Mouse (Mus musculus) left cerebral cortex, postnatal 14 days (tissue): ENCODE results near the gene Lce1a1. TPM values are rescaled to one million over a fixed set of nuclear protein-coding genes. Genes with fewer than 3 reads are reported as not detected.

Experiments
- total RNA-seq, 2 experiments: library from RNA; stranded (reverse); gene quantifications; 2 replicates each; pipeline ENCODE4 v1.2.3; 2021

Gene Lce1a1
- total RNA-seq, 2 experiments from 2014 or later: not detected

Other genes starting within 250 kb of the Lce1a1 start
- not detected for gene Sprr2i, start 240.3 kb downstream of the Lce1a1 start, total RNA-seq
- gene Sprr2j-ps, start 230.2 kb downstream of the Lce1a1 start, total RNA-seq: not detected
- 1 to 10 TPM; 1.4 to 3.5 TPM for gene Gm9774, start 218.9 kb downstream of the Lce1a1 start, total RNA-seq
- not detected for gene Sprr2k, start 215.7 kb downstream of the Lce1a1 start, total RNA-seq
- gene Sprr1b, start 209.5 kb downstream of the Lce1a1 start, total RNA-seq: not detected
- gene Sprr3, start 189.6 kb downstream of the Lce1a1 start, total RNA-seq: not detected
- gene Sprr1a, start 162.4 kb downstream of the Lce1a1 start, total RNA-seq: not detected
- gene Sprr4, start 147.8 kb downstream of the Lce1a1 start, total RNA-seq: not detected
- not detected for gene 2310046K23Rik, start 113.8 kb downstream of the Lce1a1 start, total RNA-seq
- gene Ivl, start 74.6 kb downstream of the Lce1a1 start, total RNA-seq: not detected
- gene Smcp, start 59.3 kb downstream of the Lce1a1 start, total RNA-seq: not detected
- not detected for gene 2210017I01Rik, start 40.8 kb downstream of the Lce1a1 start, total RNA-seq
- gene Lce6a, start 26.6 kb downstream of the Lce1a1 start, total RNA-seq: not detected
- gene Lce1b, start 8.6 kb upstream of the Lce1a1 start, total RNA-seq: not detected
- gene Lce1a2, start 22.0 kb upstream of the Lce1a1 start, total RNA-seq: not detected
- gene Lce1c, start 30.9 kb upstream of the Lce1a1 start, total RNA-seq: not detected
- not detected for gene Lce1d, start 38.9 kb upstream of the Lce1a1 start, total RNA-seq
- not detected for gene Lce1e, start 60.8 kb upstream of the Lce1a1 start, total RNA-seq
- not detected for gene Lce1f, start 72.0 kb upstream of the Lce1a1 start, total RNA-seq
- gene Gm38119, start 90.8 kb upstream of the Lce1a1 start, total RNA-seq: not detected
- gene Lce1g, start 104.0 kb upstream of the Lce1a1 start, total RNA-seq: not detected
- gene Lce1h, start 116.8 kb upstream of the Lce1a1 start, total RNA-seq: not detected
- gene Lce1i, start 130.6 kb upstream of the Lce1a1 start, total RNA-seq: not detected
- gene Lce1j, start 142.2 kb upstream of the Lce1a1 start, total RNA-seq: not detected
- not detected for gene Lce1k, start 159.6 kb upstream of the Lce1a1 start, total RNA-seq
- gene Kprp, start 178.9 kb upstream of the Lce1a1 start, total RNA-seq: not detected
- not detected for gene Lce1l, start 203.0 kb upstream of the Lce1a1 start, total RNA-seq
- not detected for gene 2310050C09Rik, start 221.9 kb upstream of the Lce1a1 start, total RNA-seq